Comparison of ENCODE assay signal across 8 mouse cellular contexts in the genomic region with DNA sequence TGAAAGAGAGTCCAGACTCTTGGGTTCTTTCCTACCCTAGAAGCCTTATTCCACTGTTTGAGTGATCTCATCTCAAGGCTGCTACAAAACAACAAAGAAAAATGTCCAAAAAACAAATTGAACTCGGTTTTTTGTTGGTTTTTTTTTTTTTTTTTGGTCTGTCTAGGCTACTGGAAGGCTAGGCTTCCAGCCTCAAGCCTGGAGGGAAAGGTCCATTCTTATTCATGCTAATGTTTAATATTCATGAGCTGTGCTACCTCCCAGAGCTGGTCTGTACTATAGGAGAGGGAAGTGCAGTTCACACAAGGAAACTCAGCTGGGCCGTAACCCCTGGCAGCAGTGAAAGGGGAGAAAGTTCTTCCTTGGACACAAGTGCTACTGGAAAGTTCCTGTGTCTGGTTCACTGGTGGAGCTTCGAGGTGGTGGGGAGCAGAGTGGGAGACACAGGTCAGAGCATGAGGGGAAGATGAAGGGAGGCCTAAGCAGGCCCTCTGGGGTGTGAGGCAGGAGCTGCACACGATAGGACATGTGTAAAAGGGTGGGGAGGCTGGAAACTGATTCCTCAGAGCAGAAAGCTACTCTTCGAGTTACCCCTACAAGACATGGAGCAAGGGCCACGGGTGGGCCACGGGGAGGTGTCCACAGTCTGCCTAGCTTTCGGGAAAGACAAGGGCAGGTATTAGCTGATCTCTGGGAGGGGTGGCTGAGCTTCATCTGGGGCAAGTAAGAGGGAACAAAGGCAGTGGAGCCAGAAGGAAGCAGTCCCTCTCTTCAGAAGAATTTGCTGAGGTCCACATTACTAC. TPM values are rescaled to one million over a fixed set of nuclear protein-coding genes. Genes with fewer than 3 reads are reported as not detected.
DNase-seq lines count a peak whose midpoint lies in the region; ATAC-seq and TF ChIP-seq lines count a peak whose summit lies in the region.

No protein-coding gene starts in this region.

- TF ChIP-seq CTCF in hindbrain, postnatal 0 days (IDR thresholded peaks at IDR 0.05; ENCODE audit: low read depth), result no peak

- H3K4me1 ChIP-seq in embryonic facial prominence, embryonic 14.5 days (ENCODE audit: control insufficient read depth, insufficient read depth, low read length), result peaks cover 22% of the 10 kb centered on the region
- H3K4me1 ChIP-seq in hindbrain, postnatal 0 days (ENCODE audit: insufficient read depth, low read length), result peaks cover 20% of the 10 kb centered on the region
- peaks cover 59% of the 10 kb centered on the region for H3K4me1 ChIP-seq in liver, embryonic 15.5 days (replicated peaks)

- H3K9ac ChIP-seq in embryonic facial prominence, embryonic 14.5 days (ENCODE audit: low read depth, low read length), result peak overlapping the region; percentile 92
- H3K9ac ChIP-seq in hindbrain, postnatal 0 days (replicated peaks; ENCODE audit: low read length), result peak overlapping the region; percentile 82
- H3K9ac ChIP-seq in liver, embryonic 15.5 days, result peak overlapping the region; percentile 96

- peak; percentile 20 for DNase-seq in gastrocnemius, adult 18-20 months (ENCODE audit: low spot score)
- DNase-seq in gastrocnemius, postnatal 10 days, result no peak
- DNase-seq in embryonic facial prominence, embryonic 14.5 days (ENCODE audit: low spot score), result no peak
- DNase-seq in hindbrain, postnatal 0 days (ENCODE audit: low spot score), result peak; percentile 56
- peak; percentile 53 to 62 for DNase-seq in spleen, postnatal 10 days (ENCODE audit: low spot score in 2 of 2)
- no peak for DNase-seq in frontal cortex, postnatal 25 days (ENCODE audit: low spot score in 2 of 2)
- DNase-seq in layer of hippocampus, adult 9-10 months (ENCODE audit: low spot score), result no peak

- peak overlapping the region; percentile 92 for H3K4me2 ChIP-seq in embryonic facial prominence, embryonic 14.5 days (ENCODE audit: low read depth, low read length)
- peak overlapping the region; percentile 91 for H3K4me2 ChIP-seq in hindbrain, postnatal 0 days (ENCODE audit: low read depth, low read length)
- peak overlapping the region; percentile 97 for H3K4me2 ChIP-seq in liver, embryonic 15.5 days

- no peaks in the 10 kb centered on the region for H3K27me3 ChIP-seq in embryonic facial prominence, embryonic 14.5 days (replicated peaks; ENCODE audit: control insufficient read depth, insufficient read depth, low read length)
- no peaks in the 10 kb centered on the region for H3K27me3 ChIP-seq in hindbrain, postnatal 0 days (ENCODE audit: insufficient read depth, low read length)
- H3K27me3 ChIP-seq in liver, embryonic 15.5 days, result no peaks in the 10 kb centered on the region

- H3K9me3 ChIP-seq in embryonic facial prominence, embryonic 14.5 days (ENCODE audit: control insufficient read depth, low read length), result no peaks in the 10 kb centered on the region
- no peaks in the 10 kb centered on the region for H3K9me3 ChIP-seq in hindbrain, postnatal 0 days (ENCODE audit: low read length)
- no peaks in the 10 kb centered on the region for H3K9me3 ChIP-seq in liver, embryonic 15.5 days (replicated peaks)

- peaks cover 45% of the 10 kb centered on the region for H3K36me3 ChIP-seq in embryonic facial prominence, embryonic 14.5 days (ENCODE audit: control insufficient read depth, insufficient read depth, low read length)
- peaks cover 40% of the 10 kb centered on the region for H3K36me3 ChIP-seq in hindbrain, postnatal 0 days (ENCODE audit: insufficient read depth, low read length)
- H3K36me3 ChIP-seq in liver, embryonic 15.5 days (replicated peaks), result peaks cover 44% of the 10 kb centered on the region

- H3K27ac ChIP-seq in embryonic facial prominence, embryonic 14.5 days (replicated peaks; ENCODE audit: low read depth, low read length), result peak overlapping the region; percentile 96
- H3K27ac ChIP-seq in hindbrain, postnatal 0 days, result peak overlapping the region; percentile 93
- peak overlapping the region; percentile 91 for H3K27ac ChIP-seq in liver, embryonic 15.5 days (replicated peaks)

- 39% methylated on average over 8 of the region's 8 CpGs for WGBS in embryonic facial prominence, embryonic 14.5 days
- 26% methylated on average over 8 of the region's 8 CpGs for WGBS in hindbrain, postnatal 0 days
- WGBS in liver, embryonic 15.5 days (ENCODE audit: insufficient replicate concordance), result 12% methylated on average over 8 of the region's 8 CpGs

- peak overlapping the region; percentile 86 for H3K4me3 ChIP-seq in embryonic facial prominence, embryonic 14.5 days (ENCODE audit: low read depth, low read length)
- peak overlapping the region; percentile 57 for H3K4me3 ChIP-seq in hindbrain, postnatal 0 days (ENCODE audit: low read length)
- peak overlapping the region; percentile 82 for H3K4me3 ChIP-seq in liver, embryonic 15.5 days (replicated peaks)

- ATAC-seq in embryonic facial prominence, embryonic 14.5 days (ENCODE audit: low read depth), result no peak
- ATAC-seq in hindbrain, postnatal 0 days, result no peak
- ATAC-seq in liver, embryonic 15.5 days (ENCODE audit: insufficient read depth), result 0 out of 2 replicates have a peak, but pooled peaks have one; percentile 19

RNA-seq across cellular contexts. Expression of gene Mllt11, which starts 1.3 kb away (rescaled TPM):
- total RNA-seq in gastrocnemius, adult 18-20 months (2021), result 10 to 100 TPM; 69.8 to 83.1 TPM
- total RNA-seq in gastrocnemius, postnatal 10 days (2021), result 10 to 100 TPM; 39.8 to 44.8 TPM
- 36.9 and 37.2 TPM in 2 replicates for polyA plus RNA-seq in embryonic facial prominence, embryonic 14.5 days (2014; fragmentation: Nextera tagmentation; extraction: Ambion mirVana)
- 347 and 357 TPM in 2 replicates for total RNA-seq in hindbrain, postnatal 0 days (2014; rRNA removed)
- polyA plus RNA-seq in hindbrain, postnatal 0 days (2015; fragmentation: Nextera tagmentation; extraction: Ambion mirVana), result 446 and 473 TPM in 2 replicates
- polyA plus RNA-seq in liver, embryonic 15.5 days (2015; fragmentation: Nextera tagmentation; extraction: Ambion mirVana), result 2.2 and 2.7 TPM in 2 replicates

RNA-seq across cellular contexts. Expression of gene Cdc42se1, which starts 2.2 kb away (rescaled TPM):
- total RNA-seq in gastrocnemius, adult 18-20 months (2021), result 10 to 100 TPM; 12.4 to 17.1 TPM
- total RNA-seq in gastrocnemius, postnatal 10 days (2021), result 10 to 100 TPM; 26.2 to 35.0 TPM
- polyA plus RNA-seq in embryonic facial prominence, embryonic 14.5 days (2014; fragmentation: Nextera tagmentation; extraction: Ambion mirVana), result 111 and 125 TPM in 2 replicates
- 60.4 and 62.4 TPM in 2 replicates for total RNA-seq in hindbrain, postnatal 0 days (2014; rRNA removed)
- 54.0 and 56.4 TPM in 2 replicates for polyA plus RNA-seq in hindbrain, postnatal 0 days (2015; fragmentation: Nextera tagmentation; extraction: Ambion mirVana)
- polyA plus RNA-seq in liver, embryonic 15.5 days (2015; fragmentation: Nextera tagmentation; extraction: Ambion mirVana), result 36.7 and 42.6 TPM in 2 replicates

RNA-seq across cellular contexts. Expression of gene Gm128, which starts 10.7 kb away (rescaled TPM):
- total RNA-seq in gastrocnemius, adult 18-20 months (2021), result not detected
- total RNA-seq in gastrocnemius, postnatal 10 days (2021), result under 1 TPM in 1 of 2 experiments, not detected in 1; 0.20 TPM
- 0.38 and 0.41 TPM in 2 replicates for polyA plus RNA-seq in embryonic facial prominence, embryonic 14.5 days (2014; fragmentation: Nextera tagmentation; extraction: Ambion mirVana)
- 0.14 and 1.4 TPM in 2 replicates for total RNA-seq in hindbrain, postnatal 0 days (2014; rRNA removed)
- 0.49 and 0.61 TPM in 2 replicates for polyA plus RNA-seq in hindbrain, postnatal 0 days (2015; fragmentation: Nextera tagmentation; extraction: Ambion mirVana)
- polyA plus RNA-seq in liver, embryonic 15.5 days (2015; fragmentation: Nextera tagmentation; extraction: Ambion mirVana), result 0.07 and 0.12 TPM in 2 replicates

RNA-seq across cellular contexts. Expression of gene Gabpb2, which starts 13.0 kb away (rescaled TPM):
- total RNA-seq in gastrocnemius, adult 18-20 months (2021), result 10 to 100 TPM in 1 of 2 experiments, 1 to 10 TPM in 1; 7.1 to 10.0 TPM
- 10 to 100 TPM in 1 of 2 experiments, 1 to 10 TPM in 1; 9.4 to 12.4 TPM for total RNA-seq in gastrocnemius, postnatal 10 days (2021)
- polyA plus RNA-seq in embryonic facial prominence, embryonic 14.5 days (2014; fragmentation: Nextera tagmentation; extraction: Ambion mirVana), result 7.8 and 8.0 TPM in 2 replicates
- 8.6 and 9.2 TPM in 2 replicates for total RNA-seq in hindbrain, postnatal 0 days (2014; rRNA removed)
- 2.6 and 2.9 TPM in 2 replicates for polyA plus RNA-seq in hindbrain, postnatal 0 days (2015; fragmentation: Nextera tagmentation; extraction: Ambion mirVana)
- polyA plus RNA-seq in liver, embryonic 15.5 days (2015; fragmentation: Nextera tagmentation; extraction: Ambion mirVana), result 6.2 and 7.1 TPM in 2 replicates

RNA-seq across cellular contexts. Expression of gene Bnipl, which starts 20.3 kb away (rescaled TPM):
- not detected for total RNA-seq in gastrocnemius, adult 18-20 months (2021)
- not detected for total RNA-seq in gastrocnemius, postnatal 10 days (2021)
- polyA plus RNA-seq in embryonic facial prominence, embryonic 14.5 days (2014; fragmentation: Nextera tagmentation; extraction: Ambion mirVana), result 6.1 and 6.9 TPM in 2 replicates
- total RNA-seq in hindbrain, postnatal 0 days (2014; rRNA removed), result not detected in 2 replicates
- 0.24 TPM in 1 of 2 replicates, not detected in the other for polyA plus RNA-seq in hindbrain, postnatal 0 days (2015; fragmentation: Nextera tagmentation; extraction: Ambion mirVana)
- polyA plus RNA-seq in liver, embryonic 15.5 days (2015; fragmentation: Nextera tagmentation; extraction: Ambion mirVana), result not detected in 2 replicates

Comparison
In these comparisons a context has a peak if more than half of its experiments do, and no peak if none do; other contexts are left out.
1. DNase-seq: peak in gastrocnemius, adult 18-20 months (single experiment), hindbrain, postnatal 0 days (single experiment) and spleen, postnatal 10 days (2 of 2); none in gastrocnemius, postnatal 10 days (single experiment), embryonic facial prominence, embryonic 14.5 days (single experiment), frontal cortex, postnatal 25 days (0 of 2) and layer of hippocampus, adult 9-10 months (single experiment).
2. Peak in every context shown above with its lines, with median percentiles within 50 percentile points of each other: H3K27ac ChIP-seq, H3K4me2 ChIP-seq, H3K4me3 ChIP-seq and H3K9ac ChIP-seq.